Mouse (Mus musculus) liver, embryonic 16.5 days (tissue): ENCODE data around the gene Epha2. TPM values are rescaled to one million over a fixed set of nuclear protein-coding genes. Genes with fewer than 3 reads are reported as not detected.
A peak's percentile ranks its signal among the peaks of the same experiment; 100 is the strongest.

Source experiments
- ATAC-seq: fragments of 200-750 bp; cut with Nextera tagmentation; 2 replicates; pipeline ENCODE4 v1.8.0; 2017; ENCODE audit warnings: low read depth, mild to moderate bottlenecking, moderate number of reproducible peaks, moderate library complexity
- H3K27ac ChIP-seq: fragments of 300-500 bp; sonication (generic); 2 replicates; pipeline ENCODE4 v1.5.1; 2014; ENCODE audit warnings: mild to moderate bottlenecking, low read length
- H3K27me3 ChIP-seq: fragments of 300-500 bp; sonication (generic); 2 replicates; pipeline ENCODE4 v1.6.1; 2014; ENCODE audit warnings: low read depth, low read length, mixed read lengths; ENCODE audit not compliant: control insufficient read depth, insufficient read depth
- H3K36me3 ChIP-seq: fragments of 300-500 bp; sonication (generic); 2 replicates; pipeline ENCODE4 v1.6.1; 2014; ENCODE audit warnings: mild to moderate bottlenecking; ENCODE audit not compliant: control insufficient read depth, insufficient read depth
- H3K4me1 ChIP-seq: fragments of 300-500 bp; sonication (generic); 2 replicates; pipeline ENCODE4 v1.6.1; 2014; ENCODE audit warnings: low read depth, low read length, mixed read lengths; ENCODE audit not compliant: control insufficient read depth
- H3K4me2 ChIP-seq: fragments of 300-500 bp; sonication (generic); 2 replicates; pipeline ENCODE4 v1.6.1; 2014; ENCODE audit warnings: low read depth, low read length, mixed read lengths
- H3K4me3 ChIP-seq: fragments of 300-500 bp; sonication (generic); 2 replicates; pipeline ENCODE4 v1.5.1; 2014; ENCODE audit warnings: low read depth, mild to moderate bottlenecking, low read length
- H3K9ac ChIP-seq: fragments of 300-500 bp; sonication (generic); 2 replicates; pipeline ENCODE4 v1.6.1; 2014; ENCODE audit warnings: low read depth, low read length
- H3K9me3 ChIP-seq: fragments of 300-500 bp; sonication (generic); replicated peaks from 2 replicates; pipeline ENCODE4 v1.6.1; 2016; ENCODE audit warnings: low read length; ENCODE audit not compliant: control insufficient read depth
- WGBS: fragments of 180-500 bp; shearing (Covaris S2); extraction: QIAGEN DNeasy Blood & Tissue Kit; methylation state at CpG from one replicate; pipeline ENCODE4 v1.1.7; 2014; ENCODE audit not compliant: insufficient replicate concordance; 5-methylcytosine and 5-hydroxymethylcytosine counted together
- polyA plus RNA-seq: library from polyadenylated mRNA; unstranded; fragments of >200 nt; fragmentation: Nextera tagmentation; extraction: Ambion mirVana; gene quantifications from 2 replicates; pipeline ENCODE4 v1.2.1, GENCODE M21; 2015

Epha2 gene
- polyA plus RNA-seq, 1 experiment from 2014 or later = 0.53 TPM

GRCm38 (mm10) chr4:141274485-141275341, 26.3 kb upstream of the Epha2 start:
- H3K4me3 ChIP-seq = no peak overlapping the region
- no peaks in the 10 kb centered on the region for H3K9me3 ChIP-seq
- no peaks in the 10 kb centered on the region for H3K36me3 ChIP-seq
- no peak overlapping the region for H3K4me2 ChIP-seq
- no peaks in the 10 kb centered on the region for H3K27me3 ChIP-seq
- H3K9ac ChIP-seq = no peak overlapping the region
- no peak for ATAC-seq
- H3K27ac ChIP-seq = no peak overlapping the region
- 50% methylated on average over 23 of the region's 23 CpGs for WGBS
- peaks cover 10% of the 10 kb centered on the region for H3K4me1 ChIP-seq

GRCm38 (mm10) chr4:141277157-141277556, 23.9 kb upstream of the Epha2 start:
- Histone ChIP-seq H3K9ac (no peak overlapping the region), H3K27ac (no peak overlapping the region), H3K36me3 (no peaks in the 10 kb centered on the region), H3K4me2 (no peak overlapping the region), H3K27me3 (no peaks in the 10 kb centered on the region), H3K4me3 (no peak overlapping the region), H3K9me3 (no peaks in the 10 kb centered on the region), H3K4me1 (peaks cover 17% of the 10 kb centered on the region)
- ATAC-seq = no peak
- WGBS = 49% methylated on average over 8 of the region's 8 CpGs

- Histone ChIP-seq H3K4me3 (no peak overlapping the region), H3K27me3 (no peaks in the 10 kb centered on the region), H3K27ac (peak overlapping the region; percentile 56; the same call in 1 of the 2 replicates), H3K4me2 (no peak overlapping the region), H3K9ac (no peak overlapping the region; the same call in 1 of the 2 replicates), H3K36me3 (no peaks in the 10 kb centered on the region), H3K4me1 (peaks cover 17% of the 10 kb centered on the region), H3K9me3 (no peaks in the 10 kb centered on the region)
- ATAC-seq = peak; percentile 16
- WGBS = 35% methylated on average over 7 of the region's 7 CpGs
Measured at GRCm38 (mm10) chr4:141278154-141278553, 22.9 kb upstream of the Epha2 start.

GRCm38 (mm10) chr4:141279327-141279726, 21.7 kb upstream of the Epha2 start:
- Histone ChIP-seq H3K4me1 (peaks cover 17% of the 10 kb centered on the region), H3K27me3 (no peaks in the 10 kb centered on the region), H3K4me2 (no peak overlapping the region), H3K36me3 (no peaks in the 10 kb centered on the region), H3K9me3 (no peaks in the 10 kb centered on the region), H3K9ac (no peak overlapping the region), H3K27ac (peak overlapping the region; percentile 67), H3K4me3 (no peak overlapping the region)
- peak; percentile 63 for ATAC-seq
- 37% methylated on average over 15 of the region's 15 CpGs for WGBS

- no peak overlapping the region for H3K27ac ChIP-seq
- 65% methylated on average over 6 of the region's 6 CpGs for WGBS
Measured at GRCm38 (mm10) chr4:141279783-141280182, 21.3 kb upstream of the Epha2 start.

GRCm38 (mm10) chr4:141280471-141280870, 20.6 kb upstream of the Epha2 start:
- no peak overlapping the region for H3K4me3 ChIP-seq
- no peak overlapping the region for H3K9ac ChIP-seq
- H3K4me1 ChIP-seq = peaks cover 17% of the 10 kb centered on the region
- no peaks in the 10 kb centered on the region for H3K36me3 ChIP-seq
- H3K27me3 ChIP-seq = no peaks in the 10 kb centered on the region; the same call in 1 of the 2 replicates
- 67% methylated on average over 1 of the region's 1 CpGs for WGBS
- ATAC-seq = no peak
- H3K9me3 ChIP-seq = no peaks in the 10 kb centered on the region
- H3K4me2 ChIP-seq = no peak overlapping the region
- no peak overlapping the region for H3K27ac ChIP-seq

More at GRCm38 (mm10) chr4:141279783-141280182, 21.3 kb upstream of the Epha2 start:
- no peak for ATAC-seq
- H3K9ac ChIP-seq = no peak overlapping the region
- no peak overlapping the region for H3K4me3 ChIP-seq
- H3K9me3 ChIP-seq = no peaks in the 10 kb centered on the region
- H3K36me3 ChIP-seq = no peaks in the 10 kb centered on the region
- peaks cover 17% of the 10 kb centered on the region for H3K4me1 ChIP-seq
- no peak overlapping the region for H3K4me2 ChIP-seq
- H3K27me3 ChIP-seq = no peaks in the 10 kb centered on the region

- Histone ChIP-seq H3K4me2 (peak overlapping the region; percentile 21; the same call in 1 of the 2 replicates), H3K9me3 (no peaks in the 10 kb centered on the region), H3K4me3 (no peak overlapping the region), H3K36me3 (no peaks in the 10 kb centered on the region), H3K27ac (peak overlapping the region; percentile 63), H3K27me3 (peaks cover 4% of the 10 kb centered on the region), H3K4me1 (peaks cover 17% of the 10 kb centered on the region), H3K9ac (no peak overlapping the region)
- peak; percentile 74 for ATAC-seq
- WGBS = 11% methylated on average over 6 of the region's 6 CpGs
Measured at GRCm38 (mm10) chr4:141281153-141281552, 19.9 kb upstream of the Epha2 start.

- Histone ChIP-seq H3K9me3 (no peaks in the 10 kb centered on the region), H3K4me2 (no peak overlapping the region), H3K27ac (peak overlapping the region; percentile 63; the same call in 1 of the 2 replicates), H3K4me1 (peaks cover 17% of the 10 kb centered on the region), H3K9ac (no peak overlapping the region), H3K4me3 (no peak overlapping the region), H3K36me3 (no peaks in the 10 kb centered on the region), H3K27me3 (peaks cover 6% of the 10 kb centered on the region)
- 0% methylated on average over 1 of the region's 1 CpGs for WGBS
- peak; percentile 14; the same call in 1 of the 2 replicates for ATAC-seq
Measured at GRCm38 (mm10) chr4:141281578-141281977, 19.5 kb upstream of the Epha2 start.

- H3K27ac ChIP-seq = no peak overlapping the region
- no peak overlapping the region for H3K4me2 ChIP-seq
Measured at GRCm38 (mm10) chr4:141282087-141282486, 19.0 kb upstream of the Epha2 start.

More at GRCm38 (mm10) chr4:141282087-141282486, 19.0 kb upstream of the Epha2 start:
- no peak for ATAC-seq
- H3K9ac ChIP-seq = no peak overlapping the region
- no peak overlapping the region for H3K4me3 ChIP-seq
- WGBS = 18% methylated on average over 3 of the region's 3 CpGs
- no peaks in the 10 kb centered on the region for H3K36me3 ChIP-seq
- peaks cover 21% of the 10 kb centered on the region for H3K4me1 ChIP-seq
- H3K27me3 ChIP-seq = peaks cover 11% of the 10 kb centered on the region
- no peaks in the 10 kb centered on the region for H3K9me3 ChIP-seq
